Mouse (Mus musculus) retina, postnatal 7 days (tissue): ENCODE results near the gene BC030499.
"Not testable (repeated sequence)": the region's sequence is repeated elsewhere in the genome, so short reads cannot be mapped to it uniquely, and the experiment has no call there.

Experiments used
- DNase-seq: peaks from one replicate; pipeline ENCODE4 v3.0.0-alpha.2; 2012; ENCODE audit warnings: low read depth, low spot score

The BC030499 gene

DNA sequence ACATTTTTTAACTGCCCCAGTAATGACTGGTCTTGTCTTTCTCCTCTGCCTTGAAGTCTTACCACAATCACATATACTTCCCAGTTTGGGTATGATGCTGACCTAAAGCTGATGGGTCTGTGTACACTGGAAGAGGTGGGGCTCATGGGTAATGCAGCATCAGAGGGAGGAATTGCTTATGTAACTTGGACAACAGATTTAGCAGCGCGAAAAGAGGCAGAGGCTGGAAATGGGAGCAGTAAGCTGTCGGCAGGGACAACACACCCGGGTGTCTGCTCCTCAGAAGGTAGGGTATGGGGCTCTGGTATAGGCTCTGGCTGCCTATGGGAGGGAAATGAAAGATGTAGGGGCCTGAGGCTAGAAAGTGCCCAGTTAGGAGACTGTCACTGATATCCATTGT is at the start of gene BC030499:
TSS of gene BC030499 (plus strand) at position 188 of the 400 bp plus-strand sequence.
- no peak for DNase-seq

GRCm38 (mm10) chr11:78245261-78245626 is 45.4 kb upstream of the BC030499 start:
- no peak for DNase-seq

- DNase-seq, result peak; percentile 90
Measured at GRCm38 (mm10) chr11:78245627-78246317, 44.9 kb upstream of the BC030499 start, which contains the start of the genes Sdf2 and Supt6. Sdf2 (plus strand) TSS chr11:78245746. Supt6 (minus strand) TSS chr11:78245987.

DNA sequence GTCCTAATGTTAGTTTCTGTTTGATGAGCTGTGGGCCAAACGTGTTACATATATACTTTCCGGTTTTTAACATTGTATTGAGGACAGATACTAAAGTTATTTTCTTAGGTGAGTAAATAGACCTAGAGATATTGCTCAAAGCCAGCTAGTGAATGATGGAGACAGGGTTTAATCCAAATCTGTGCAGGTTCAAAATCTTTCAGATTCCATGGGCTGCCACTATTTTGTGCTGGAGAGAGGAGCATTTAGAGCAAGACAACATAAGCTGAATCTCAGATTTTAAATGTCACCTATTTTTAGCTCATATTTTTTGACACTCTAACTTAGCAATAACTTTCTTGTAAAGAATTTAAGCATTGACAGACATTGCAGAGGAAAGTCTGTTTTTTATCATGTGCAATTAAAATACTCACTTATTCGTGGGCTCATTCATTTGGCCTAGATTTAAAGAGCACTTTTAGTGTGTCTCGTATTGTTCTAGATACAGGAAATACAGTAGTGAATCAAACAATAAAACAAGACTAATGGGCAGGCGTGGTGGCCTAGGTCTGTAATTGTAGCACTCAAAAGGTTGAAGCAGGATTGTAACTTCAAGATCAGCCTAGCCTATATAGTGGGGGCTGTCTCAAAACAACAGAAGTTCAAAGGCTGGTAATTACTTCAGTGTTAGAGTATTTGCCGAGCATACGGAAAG is 44.2 kb upstream of the BC030499 start:
- DNase-seq, result no peak

GRCm38 (mm10) chr11:78247012-78247348 is 43.7 kb upstream of the BC030499 start:
- no peak for DNase-seq

GRCm38 (mm10) chr11:78247727-78248140 is 42.9 kb upstream of the BC030499 start:
- no peak for DNase-seq

GRCm38 (mm10) chr11:78256618-78257017 is 34.0 kb upstream of the BC030499 start:
- DNase-seq, result no peak

DNA sequence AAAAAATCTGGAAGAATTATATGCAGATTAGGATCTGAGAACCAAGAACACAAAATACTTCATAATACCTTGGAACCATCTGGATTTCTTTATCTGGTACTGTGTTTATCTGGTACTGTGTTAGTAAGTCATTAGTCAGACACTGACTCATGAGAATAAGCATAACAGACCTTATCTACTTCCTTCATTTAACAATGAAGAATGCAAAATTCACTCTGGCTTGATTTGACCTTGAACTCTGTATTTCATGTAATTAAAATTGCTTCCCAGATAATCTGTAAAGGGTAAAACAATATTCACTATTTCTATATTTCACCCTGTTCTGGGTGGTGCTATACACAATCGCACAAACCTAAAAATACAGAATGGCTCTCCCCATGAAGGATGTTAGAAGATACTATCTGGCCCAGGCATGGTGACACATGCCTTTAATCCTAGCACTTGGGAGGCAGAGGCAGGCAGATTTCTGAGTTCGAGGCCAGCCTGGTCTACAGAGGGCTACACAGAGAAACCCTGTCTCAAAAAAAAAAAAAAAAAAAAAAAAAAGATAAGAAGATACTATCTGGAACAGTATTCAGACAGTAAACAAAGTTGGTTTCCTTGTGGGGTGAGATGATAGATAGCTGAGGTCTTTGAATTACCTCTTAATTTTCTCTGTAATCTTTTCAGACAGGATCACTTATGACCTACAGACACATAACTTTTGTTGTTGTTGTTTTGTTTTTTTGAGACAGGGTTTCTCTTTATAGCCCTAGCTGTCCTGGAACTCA is 30.0 kb upstream of the BC030499 start:
- no peak for DNase-seq

DNA sequence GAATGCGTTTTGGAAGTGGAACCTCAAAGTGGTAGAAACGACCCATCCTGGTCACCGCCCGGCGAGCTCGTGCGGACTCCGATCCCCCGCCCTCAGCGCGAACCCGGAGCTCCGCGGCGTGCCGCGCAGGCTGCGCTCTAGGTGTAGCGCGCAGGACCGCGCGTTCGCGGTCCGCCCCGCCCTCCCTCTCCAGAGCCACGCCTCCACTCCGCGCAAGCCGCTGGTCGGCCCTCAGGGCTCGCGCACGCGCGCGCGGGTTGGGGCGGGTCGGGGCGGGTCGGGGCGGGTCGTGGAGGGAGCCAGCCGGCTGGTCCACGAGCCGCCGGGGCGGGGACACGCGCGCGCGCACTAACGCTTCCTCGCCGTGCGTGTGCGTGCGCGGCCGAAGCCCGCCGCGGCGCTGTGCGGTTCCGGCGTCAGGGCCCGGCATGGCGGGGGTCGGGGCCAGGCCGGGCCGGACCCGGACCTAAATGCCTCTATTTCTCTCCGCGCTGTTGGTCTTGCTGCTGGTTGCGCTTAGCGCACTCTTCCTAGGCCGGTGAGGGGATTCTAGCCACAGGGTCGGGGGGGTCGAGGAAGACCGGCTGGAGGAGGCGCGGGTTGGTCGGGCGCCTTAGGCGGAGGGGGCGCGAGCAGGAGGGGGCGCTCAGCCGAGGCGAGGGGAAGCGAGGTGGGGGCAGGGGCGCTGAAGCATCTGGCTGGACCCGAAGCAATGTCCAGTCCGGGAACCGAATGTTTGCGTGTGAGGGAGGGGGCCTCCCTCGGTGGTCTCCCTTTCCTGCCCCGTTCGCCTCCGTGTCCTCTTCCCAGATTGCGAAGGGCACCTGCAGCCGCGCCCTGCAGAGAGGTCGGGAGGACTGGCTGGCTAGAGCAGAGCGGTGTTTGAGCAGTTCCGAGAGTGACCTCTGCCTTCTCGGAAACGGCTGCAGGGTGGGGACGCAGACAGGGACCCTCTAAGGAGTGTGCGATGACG is 29.0 kb upstream of the BC030499 start, which contains the start of gene 2610507B11Rik:
TSS of gene 2610507B11Rik (plus strand) at position 373 of the 973 bp plus-strand sequence.
- peak; percentile 93 for DNase-seq

- no peak for DNase-seq
Measured at GRCm38 (mm10) chr11:78262550-78262949, 28.1 kb upstream of the BC030499 start.

- no peak for DNase-seq
Measured at GRCm38 (mm10) chr11:78265571-78265970, 25.1 kb upstream of the BC030499 start.

GRCm38 (mm10) chr11:78271986-78272385 is 18.7 kb upstream of the BC030499 start:
- no peak for DNase-seq

DNA sequence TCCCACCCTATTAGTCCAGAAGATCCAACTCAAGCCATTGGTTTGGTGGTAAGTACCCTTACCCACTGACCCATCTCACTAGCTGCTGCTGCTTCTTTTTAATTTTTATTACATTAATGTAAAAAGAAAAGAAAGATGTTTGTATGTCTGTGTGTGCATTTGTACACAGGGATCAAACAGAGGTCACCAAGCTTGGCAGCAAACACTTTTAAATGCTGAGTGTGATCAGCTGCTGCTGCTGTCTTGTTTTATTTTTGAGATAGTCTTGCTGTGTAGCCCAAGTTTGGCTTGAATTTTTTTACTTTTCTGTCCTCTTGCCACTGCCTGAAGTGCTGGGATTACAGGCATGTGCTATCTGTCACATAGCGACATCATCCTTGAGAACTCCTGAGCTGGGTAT is 15.0 kb upstream of the BC030499 start:
- DNase-seq, result no peak

GRCm38 (mm10) chr11:78276169-78276568 is 14.5 kb upstream of the BC030499 start:
- not testable (repeated sequence) for DNase-seq

GRCm38 (mm10) chr11:78278853-78279252 is 11.8 kb upstream of the BC030499 start:
- no peak for DNase-seq

- no peak for DNase-seq
Measured at GRCm38 (mm10) chr11:78279586-78279985, 11.1 kb upstream of the BC030499 start.

- no peak for DNase-seq
Measured at GRCm38 (mm10) chr11:78289146-78289763, 1.4 kb upstream of the BC030499 start.

DNA sequence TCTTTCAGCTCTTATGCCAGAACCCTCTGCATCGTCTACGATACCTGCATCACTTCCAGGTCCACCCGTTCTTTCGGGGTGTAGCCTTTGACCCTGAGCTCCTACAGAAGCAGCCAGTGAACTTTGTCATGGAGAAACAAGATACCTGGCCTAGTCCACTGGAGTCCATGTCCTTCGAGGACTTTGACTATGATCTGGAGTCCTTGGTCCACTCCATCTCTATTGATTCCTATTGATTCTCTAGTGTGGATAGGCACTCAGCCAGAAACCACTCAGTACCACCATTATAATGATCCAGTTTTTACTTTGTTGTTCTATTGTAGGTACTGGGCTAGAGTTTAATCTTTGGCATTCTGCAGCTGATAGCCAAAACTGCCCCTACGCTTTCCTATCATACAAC is 3.9 kb downstream of the BC030499 start:
- DNase-seq, result no peak

DNA sequence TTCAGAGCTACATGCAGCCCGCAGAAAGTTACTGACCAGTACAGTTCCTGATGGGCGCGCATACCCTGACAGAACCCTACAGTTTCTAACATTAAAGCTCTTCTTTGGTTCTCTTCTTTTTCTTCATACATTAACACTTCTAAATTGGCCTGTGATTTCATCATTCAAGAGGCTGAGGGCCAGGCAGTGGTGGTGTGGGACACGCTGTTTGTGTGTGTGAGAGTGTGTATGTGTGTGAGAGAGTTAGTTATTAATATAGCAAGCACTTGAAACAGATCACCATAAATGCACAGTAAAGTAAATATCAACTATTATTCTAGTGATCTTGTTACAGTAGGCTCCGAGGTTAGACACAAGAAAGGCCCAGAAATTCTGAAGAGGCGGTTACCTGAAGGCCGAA is 10.3 kb downstream of the BC030499 start:
- no peak for DNase-seq

DNA sequence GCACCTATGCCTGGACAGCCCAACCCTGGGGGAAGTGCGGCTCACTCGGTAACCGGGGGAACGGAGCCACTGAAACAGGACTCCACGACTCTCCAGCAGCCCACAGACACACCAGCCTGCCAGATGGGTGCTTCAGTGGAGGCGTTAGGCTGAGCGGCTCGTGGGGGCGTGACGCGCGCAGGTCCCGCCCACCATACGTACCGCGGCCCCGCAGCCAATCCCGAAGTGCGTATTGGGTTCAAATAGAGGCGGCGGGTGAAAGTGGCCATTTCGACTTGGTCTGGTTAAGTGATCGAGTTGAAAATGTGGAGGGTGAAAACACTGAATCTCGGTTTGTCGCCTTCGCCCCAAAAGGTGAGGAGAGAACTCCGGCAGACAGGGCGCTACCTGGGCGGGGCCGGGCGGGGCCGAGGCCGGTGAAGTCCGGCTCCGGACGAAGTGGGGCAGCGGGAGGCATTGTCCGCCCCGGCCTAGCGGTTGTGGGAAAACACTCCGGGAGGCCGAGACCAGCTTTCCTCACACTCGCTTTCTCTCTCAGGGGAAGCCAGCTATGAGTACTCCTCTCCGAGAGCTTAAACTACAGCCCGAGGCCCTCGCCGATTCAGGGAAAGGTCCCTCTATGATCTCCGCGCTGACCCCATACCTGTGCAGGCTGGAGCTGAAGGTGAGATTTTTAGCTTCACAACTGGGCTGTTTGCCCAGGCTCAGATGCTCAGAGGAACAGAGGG is 10.9 kb downstream of the BC030499 start, which contains the start of gene Spag5:
TSS of gene Spag5 (plus strand) at position 173 of the 728 bp plus-strand sequence.
- peak; percentile 80 for DNase-seq
